Mouse (Mus musculus): ENCODE data around the gene Bmp6.

DNA sequence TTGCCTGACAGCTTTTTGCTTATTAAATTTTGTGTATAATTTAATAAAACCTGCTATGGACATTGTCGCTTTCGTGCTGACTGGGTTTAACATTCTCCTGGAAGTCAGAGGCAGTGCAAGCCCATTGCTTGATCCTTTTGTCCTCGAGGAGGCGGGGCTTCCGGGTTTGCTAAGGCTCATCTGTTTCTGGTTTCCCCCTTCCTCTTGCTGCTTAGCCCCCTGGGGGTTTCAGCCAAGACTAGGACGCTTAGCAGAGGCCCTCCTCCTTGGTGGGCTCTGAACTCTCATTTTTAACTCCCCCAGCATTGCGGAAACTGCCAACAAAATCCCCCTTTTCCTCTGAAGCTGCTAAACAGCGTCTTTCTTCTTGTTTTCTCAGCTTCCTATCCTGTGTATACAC lies 132.0 kb downstream of the Bmp6 start:
- no peak for TF ChIP-seq POLR2A (IDR thresholded peaks at IDR 0.05; ENCODE audit: low read depth, low read length)
- no peak for TF ChIP-seq CTCF (IDR thresholded peaks at IDR 0.05; ENCODE audit: extremely low read depth, insufficient read depth, insufficient read length, insufficient replicate concordance)
